Mouse (Mus musculus) G1E (cell line): Measurements from ENCODE around the gene Gm49391.

ENCODE experiments used
- CTCF ChIP-seq: IDR thresholded peaks from 2 replicates; pipeline ENCODE4 v1.5.1; 2012; ENCODE audit warnings: low read depth, low read length, inconsistent platforms, mixed read lengths
- GATA1 ChIP-seq: IDR thresholded peaks from 2 replicates; pipeline ENCODE4 v1.6.1; 2012; ENCODE audit warnings: borderline replicate concordance, low read length, inconsistent platforms, mixed read lengths
- GATA2 ChIP-seq: IDR thresholded peaks from 2 replicates; pipeline ENCODE4 v1.6.1; 2012; ENCODE audit warnings: low read depth, low read length, inconsistent platforms, borderline replicate concordance
- POLR2AphosphoS5 ChIP-seq: IDR thresholded peaks from 2 replicates; pipeline ENCODE4 v1.6.1; 2012; ENCODE audit warnings: low read depth, low read length, inconsistent platforms; ENCODE audit not compliant: insufficient replicate concordance
- TAL1 ChIP-seq: conservative IDR thresholded peaks from 2 replicates; pipeline ENCODE4 v1.6.1; 2012; ENCODE audit warnings: low read depth, low read length, inconsistent platforms, mixed read lengths

GRCm38 (mm10) chr13:60895406-60896160 lies 40.8 kb downstream of the Gm49391 start:
- TF ChIP-seq CTCF = no peak
- TF ChIP-seq POLR2AphosphoS5 = no peak
- no peak for TF ChIP-seq GATA1
- no peak for TF ChIP-seq GATA2
- TF ChIP-seq TAL1 = no peak
